Mouse (Mus musculus) kidney, embryonic 16.5 days (tissue): ENCODE results near the gene Krt83. TPM values are rescaled to one million over a fixed set of nuclear protein-coding genes. Genes with fewer than 3 reads are reported as not detected.

Experiments used
- ATAC-seq: fragments of 200-750 bp; cut with Nextera tagmentation; 2 replicates; pipeline ENCODE4 v1.8.0; 2017; ENCODE audit warnings: moderate TSS enrichment; ENCODE audit not compliant: low FRiP score, low TSS enrichment
- H3K27ac ChIP-seq: fragments of 300-500 bp; sonication (generic); 2 replicates; pipeline ENCODE4 v1.5.1; 2014; ENCODE audit warnings: low read length
- H3K27me3 ChIP-seq: fragments of 300-500 bp; sonication (generic); 2 replicates; pipeline ENCODE4 v1.6.1; 2014; ENCODE audit warnings: low read length, control low read depth, mixed read lengths; ENCODE audit not compliant: insufficient read depth
- H3K36me3 ChIP-seq: fragments of 300-500 bp; sonication (generic); 2 replicates; pipeline ENCODE4 v1.6.1; 2014; ENCODE audit warnings: low read length, control low read depth, mixed read lengths; ENCODE audit not compliant: insufficient read depth
- H3K4me1 ChIP-seq: fragments of 300-500 bp; sonication (generic); 2 replicates; pipeline ENCODE4 v1.6.1; 2014; ENCODE audit warnings: low read length, control low read depth, mixed read lengths; ENCODE audit not compliant: insufficient read depth
- H3K4me2 ChIP-seq: fragments of 300-500 bp; sonication (generic); replicated peaks from 2 replicates; pipeline ENCODE4 v1.6.1; 2014; ENCODE audit warnings: low read depth, low read length
- H3K4me3 ChIP-seq: fragments of 300-500 bp; sonication (generic); 2 replicates; pipeline ENCODE4 v1.5.1; 2014; ENCODE audit warnings: mild to moderate bottlenecking, low read length
- H3K9ac ChIP-seq: fragments of 300-500 bp; sonication (generic); replicated peaks from 2 replicates; pipeline ENCODE4 v1.6.1; 2014; ENCODE audit warnings: low read length
- H3K9me3 ChIP-seq: fragments of 300-500 bp; sonication (generic); 2 replicates; pipeline ENCODE4 v1.6.1; 2016; ENCODE audit warnings: low read length, control low read depth
- WGBS: fragments of 180-500 bp; shearing (Covaris S2); extraction: QIAGEN DNeasy Blood & Tissue Kit; methylation state at CpG from one replicate; pipeline ENCODE4 v1.1.7; 2014; 5-methylcytosine and 5-hydroxymethylcytosine counted together
- polyA plus RNA-seq: library from polyadenylated mRNA; unstranded; fragments of >200 nt; fragmentation: Nextera tagmentation; extraction: Ambion mirVana; gene quantifications from 2 replicates; pipeline ENCODE4 v1.2.1, GENCODE M21; 2015

The Krt83 gene
- polyA plus RNA-seq, 1 experiment from 2014 or later, result not detected

- Histone ChIP-seq H3K4me2 (no peak overlapping the region), H3K27ac (no peak overlapping the region), H3K4me1 (no peaks in the 10 kb centered on the region), H3K4me3 (no peak overlapping the region), H3K9me3 (peaks cover 3% of the 10 kb centered on the region; the same call in 1 of the 2 replicates), H3K9ac (no peak overlapping the region), H3K27me3 (no peaks in the 10 kb centered on the region), H3K36me3 (no peaks in the 10 kb centered on the region)
- WGBS, result 62% methylated on average over 2 of the region's 2 CpGs
- ATAC-seq, result no peak
Measured at GRCm38 (mm10) chr15:101455292-101455691, 36.0 kb downstream of the Krt83 start.

GRCm38 (mm10) chr15:101454774-101455173 is 36.5 kb downstream of the Krt83 start:
- no peak overlapping the region for H3K27ac ChIP-seq
- no peak for ATAC-seq
- no peak overlapping the region for H3K9ac ChIP-seq
- no peaks in the 10 kb centered on the region for H3K27me3 ChIP-seq
- H3K4me1 ChIP-seq, result no peaks in the 10 kb centered on the region
- H3K9me3 ChIP-seq, result peaks cover 3% of the 10 kb centered on the region; the same call in 1 of the 2 replicates
- no peak overlapping the region for H3K4me3 ChIP-seq
- H3K36me3 ChIP-seq, result no peaks in the 10 kb centered on the region
- 87% methylated on average over 8 of the region's 8 CpGs for WGBS
- no peak overlapping the region for H3K4me2 ChIP-seq

- Histone ChIP-seq H3K27me3 (no peaks in the 10 kb centered on the region), H3K27ac (no peak overlapping the region), H3K4me3 (no peak overlapping the region), H3K36me3 (no peaks in the 10 kb centered on the region), H3K4me2 (no peak overlapping the region), H3K4me1 (no peaks in the 10 kb centered on the region), H3K9me3 (peaks cover 3% of the 10 kb centered on the region; the same call in 1 of the 2 replicates), H3K9ac (no peak overlapping the region)
- 7% methylated on average over 13 of the region's 13 CpGs for WGBS
- peak; percentile 51; the same call in 1 of the 2 replicates for ATAC-seq
Measured at GRCm38 (mm10) chr15:101453093-101453736, 38.1 kb downstream of the Krt83 start.

GRCm38 (mm10) chr15:101447444-101447843 is 43.9 kb downstream of the Krt83 start, which contains the start of gene Krt88:
Gene Krt88 (plus strand): TSS chr15:101447744.
- H3K36me3 ChIP-seq, result no peaks in the 10 kb centered on the region
- no peaks in the 10 kb centered on the region for H3K9me3 ChIP-seq
- no peak for ATAC-seq
- H3K27ac ChIP-seq, result no peak within 1 kb of the TSS
- no peak within 1 kb of the TSS for H3K9ac ChIP-seq
- no peaks in the 10 kb centered on the region for H3K27me3 ChIP-seq
- H3K4me3 ChIP-seq, result no peak within 1 kb of the TSS
- H3K4me2 ChIP-seq, result no peak within 1 kb of the TSS
- no peaks in the 10 kb centered on the region for H3K4me1 ChIP-seq
- WGBS, result 63% methylated on average over 2 of the region's 2 CpGs

GRCm38 (mm10) chr15:101446572-101446971 is 44.7 kb downstream of the Krt83 start:
- ATAC-seq, result no peak
- no peak overlapping the region for H3K4me2 ChIP-seq
- H3K27ac ChIP-seq, result no peak overlapping the region
- H3K36me3 ChIP-seq, result no peaks in the 10 kb centered on the region
- H3K9ac ChIP-seq, result no peak overlapping the region
- H3K4me1 ChIP-seq, result no peaks in the 10 kb centered on the region
- H3K4me3 ChIP-seq, result no peak overlapping the region
- no peaks in the 10 kb centered on the region for H3K27me3 ChIP-seq
- H3K9me3 ChIP-seq, result no peaks in the 10 kb centered on the region
- 70% methylated on average over 11 of the region's 11 CpGs for WGBS

- H3K4me2 ChIP-seq, result no peak overlapping the region
- no peak for ATAC-seq
- no peak overlapping the region for H3K4me3 ChIP-seq
- no peaks in the 10 kb centered on the region; the same call in 1 of the 2 replicates for H3K4me1 ChIP-seq
- no peaks in the 10 kb centered on the region for H3K9me3 ChIP-seq
- H3K36me3 ChIP-seq, result no peaks in the 10 kb centered on the region
- H3K27ac ChIP-seq, result no peak overlapping the region
- WGBS, result 71% methylated on average over 4 of the region's 4 CpGs
- no peak overlapping the region for H3K9ac ChIP-seq
- H3K27me3 ChIP-seq, result peaks cover 28% of the 10 kb centered on the region
Measured at GRCm38 (mm10) chr15:101440837-101441236, 50.5 kb downstream of the Krt83 start.

- no peak within 1 kb of the TSS for H3K27ac ChIP-seq
- H3K36me3 ChIP-seq, result no peaks in the 10 kb centered on the region
- under 1% methylated on average over 34 of the region's 34 CpGs for WGBS
- H3K9ac ChIP-seq, result no peak within 1 kb of the TSS
- peak within 1 kb of the TSS; percentile 35 for H3K4me2 ChIP-seq
- H3K27me3 ChIP-seq, result peaks cover 28% of the 10 kb centered on the region
- H3K4me3 ChIP-seq, result peak within 1 kb of the TSS; percentile 28
- no peaks in the 10 kb centered on the region; the same call in 1 of the 2 replicates for H3K4me1 ChIP-seq
- ATAC-seq, result peak; percentile 39; the same call in 1 of the 2 replicates
- no peaks in the 10 kb centered on the region for H3K9me3 ChIP-seq
Measured at GRCm38 (mm10) chr15:101438555-101438954, 52.8 kb downstream of the Krt83 start, which contains the start of gene Krt87. Gene Krt87 (minus strand): TSS chr15:101438804.

GRCm38 (mm10) chr15:101436611-101437010 is 54.7 kb downstream of the Krt83 start:
- Histone ChIP-seq H3K4me1 (no peaks in the 10 kb centered on the region; the same call in 1 of the 2 replicates), H3K36me3 (no peaks in the 10 kb centered on the region), H3K27me3 (peaks cover 28% of the 10 kb centered on the region), H3K4me3 (no peak overlapping the region), H3K9ac (no peak overlapping the region), H3K4me2 (no peak overlapping the region), H3K27ac (no peak overlapping the region), H3K9me3 (no peaks in the 10 kb centered on the region)
- ATAC-seq, result no peak
- WGBS, result 87% methylated on average over 7 of the region's 7 CpGs
